9 mouse cellular contexts compared by ENCODE assay signal in the genomic region with DNA sequence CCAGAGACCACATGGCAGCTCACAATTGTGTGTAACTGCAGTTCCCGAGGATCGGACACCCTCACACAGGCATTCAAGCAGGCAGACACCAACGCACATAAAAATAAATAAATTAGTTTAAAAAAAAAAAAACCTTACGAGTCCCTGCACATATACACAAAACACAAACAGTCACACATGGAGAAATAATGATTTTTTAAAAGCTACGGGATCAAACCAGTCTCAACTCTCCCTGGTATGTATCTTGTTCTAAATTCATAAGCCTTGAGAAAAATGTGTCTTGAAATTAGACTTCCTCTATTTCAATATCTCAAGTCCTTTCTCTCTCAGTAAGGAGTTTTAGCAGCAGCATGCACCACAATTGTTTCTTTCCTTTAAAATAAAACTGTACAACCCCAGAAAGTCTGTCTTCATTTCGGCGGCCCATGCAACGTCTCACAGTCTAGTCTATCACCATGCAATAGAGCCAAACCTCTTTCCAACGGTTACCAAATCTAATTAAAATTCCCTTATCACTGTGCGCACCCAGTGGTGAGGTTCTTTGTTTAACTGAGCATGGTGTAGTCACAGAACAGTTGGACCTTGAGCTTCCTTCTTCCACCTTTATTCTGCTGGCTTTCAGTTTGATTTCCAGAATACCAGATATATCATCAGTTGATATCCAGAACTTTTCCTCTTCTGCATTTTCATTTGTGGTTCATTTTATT.
DNase-seq lines count a peak whose midpoint lies in the region; ATAC-seq and TF ChIP-seq lines count a peak whose summit lies in the region.
"Had no signal": no experiment of that assay in that cellular context is flagged by ENCODE, and none has a peak within 500 bp of the region (broad histone marks: within the 10 kb centered on the region; RNA-seq: fewer than 3 reads in every experiment).

No protein-coding gene starts in this region.

- H3K4me2 ChIP-seq in liver, embryonic 13.5 days = peak overlapping the region; percentile 67
- peak overlapping the region; percentile 31 for H3K4me2 ChIP-seq in stomach, embryonic 16.5 days (ENCODE audit: low read depth, low read length)

- peak overlapping the region; percentile 22; the same call in 1 of the 2 replicates for H3K27ac ChIP-seq in spleen, adult 2 months (ENCODE audit: insufficient read depth, low read length)
- H3K27ac ChIP-seq in liver, embryonic 13.5 days = peak overlapping the region; percentile 97
- H3K27ac ChIP-seq in stomach, embryonic 16.5 days (ENCODE audit: low read length) = no peak overlapping the region

- no peaks in the 10 kb centered on the region for H3K36me3 ChIP-seq in spleen, adult 2 months (ENCODE audit: control insufficient read depth, insufficient read depth, low read length)
- H3K36me3 ChIP-seq in liver, embryonic 13.5 days = no peaks in the 10 kb centered on the region
- no peaks in the 10 kb centered on the region for H3K36me3 ChIP-seq in stomach, embryonic 16.5 days (ENCODE audit: control insufficient read depth, insufficient read depth, low read length)

- no peak for TF ChIP-seq CTCF in spleen, adult 2 months (IDR thresholded peaks at IDR 0.05; ENCODE audit: extremely low read depth, insufficient read depth, insufficient read length, insufficient replicate concordance)

- H3K9me3 ChIP-seq in liver, embryonic 13.5 days (replicated peaks) = no peaks in the 10 kb centered on the region
- no peaks in the 10 kb centered on the region for H3K9me3 ChIP-seq in stomach, embryonic 16.5 days (replicated peaks; ENCODE audit: control insufficient read depth, low read length)

- no peak overlapping the region for H3K4me3 ChIP-seq in spleen, adult 2 months (ENCODE audit: extremely low read depth, insufficient read depth, insufficient read length)
- peak overlapping the region; percentile 25 for H3K4me3 ChIP-seq in liver, embryonic 13.5 days (replicated peaks)
- H3K4me3 ChIP-seq in stomach, embryonic 16.5 days (replicated peaks; ENCODE audit: low read length) = peak overlapping the region; percentile 13

- ATAC-seq in hematopoietic stem cell, adult 5-6 weeks (replicated peaks in 1 of 2; ENCODE audit: insufficient read depth in 1 of 2, low FRiP score in 2 of 2, low TSS enrichment in 1 of 2, low read depth in 1 of 2, poor library complexity in 2 of 2, severe bottlenecking in 2 of 2) = peak; percentile 47 to 61
- peak; percentile 80 for ATAC-seq in liver, embryonic 13.5 days (ENCODE audit: low read depth)
- ATAC-seq in stomach, embryonic 16.5 days (ENCODE audit: insufficient read depth, low FRiP score) = peak; percentile 71; the same call in 1 of the 2 replicates

- H3K27me3 ChIP-seq in spleen, adult 2 months (ENCODE audit: control insufficient read depth, insufficient read depth, low read length) = no peaks in the 10 kb centered on the region
- no peaks in the 10 kb centered on the region for H3K27me3 ChIP-seq in liver, embryonic 13.5 days
- no peaks in the 10 kb centered on the region for H3K27me3 ChIP-seq in stomach, embryonic 16.5 days (ENCODE audit: control insufficient read depth, insufficient read depth, low read length)

- 36% methylated on average over 10 of the region's 10 CpGs for WGBS in spleen, adult 2 months
- WGBS in liver, embryonic 13.5 days (ENCODE audit: insufficient replicate concordance) = 34% methylated on average over 10 of the region's 10 CpGs
- 59% methylated on average over 10 of the region's 10 CpGs for WGBS in stomach, embryonic 16.5 days

- H3K9ac ChIP-seq in liver, embryonic 13.5 days = peak overlapping the region; percentile 69
- no peak overlapping the region for H3K9ac ChIP-seq in stomach, embryonic 16.5 days (ENCODE audit: low read length)

- no peaks in the 10 kb centered on the region; the same call in 1 of the 2 replicates for H3K4me1 ChIP-seq in spleen, adult 2 months (ENCODE audit: control insufficient read depth, insufficient read depth, insufficient read length)
- peaks cover 73% of the 10 kb centered on the region for H3K4me1 ChIP-seq in liver, embryonic 13.5 days (replicated peaks)
- peaks cover 7% of the 10 kb centered on the region; the same call in 1 of the 2 replicates for H3K4me1 ChIP-seq in stomach, embryonic 16.5 days (ENCODE audit: control insufficient read depth, insufficient read depth, low read length)

- no peak for DNase-seq in spleen, adult 2 months (ENCODE audit: low read depth in 1 of 2, low spot score in 2 of 2)
- no peak for DNase-seq in spleen, adult 18-20 months
- no peak for DNase-seq in liver, embryonic 13.5 days
- no peak for DNase-seq in yolk sac, embryonic 10.5 days (ENCODE audit: low spot score)
- no peak for DNase-seq in right cerebral cortex, adult 2 months (ENCODE audit: low spot score in 2 of 2)
- no peak for DNase-seq in cerebellum, postnatal 4 days (ENCODE audit: low spot score in 2 of 2)
- DNase-seq: cerebellum, adult 2 months had no signal

- TF ChIP-seq POLR2A in spleen, adult 2 months (IDR thresholded peaks at IDR 0.05; ENCODE audit: low read depth, low read length) = no peak
